Comparison of ENCODE assay signal across 8 mouse cellular contexts in genomic region chr6:135249846-135250531, GRCm38 (mm10). TPM values are rescaled to one million over a fixed set of nuclear protein-coding genes. Genes with fewer than 3 reads are reported as not detected.
DNase-seq lines count a peak whose midpoint lies in the region; ATAC-seq lines count a peak whose summit lies in the region.

No protein-coding gene starts in this region.

- peak; percentile 20 for DNase-seq in MEL-GATA-1-ER (ENCODE audit: extremely low read depth, low read depth)
- peak; percentile 55 for DNase-seq in brain, embryonic 18.5 days (ENCODE audit: low read depth, low spot score)
- DNase-seq in forebrain, embryonic 10.5 days (ENCODE audit: extremely low spot score, low spot score) = peak; percentile 60
- DNase-seq in large intestine, adult 2 months (ENCODE audit: low read depth, low spot score) = peak; percentile 96
- DNase-seq in ovary, postnatal 14 days (ENCODE audit: low spot score) = peak; percentile 75
- DNase-seq in urinary bladder, adult 2 months (ENCODE audit: low spot score) = peak; percentile 59

- no peaks in the 10 kb centered on the region for H3K36me3 ChIP-seq in forebrain, embryonic 10.5 days (replicated peaks)
- no peaks in the 10 kb centered on the region for H3K36me3 ChIP-seq in heart, embryonic 16.5 days (ENCODE audit: control insufficient read depth, insufficient read depth)
- no peaks in the 10 kb centered on the region for H3K36me3 ChIP-seq in lung, embryonic 15.5 days

- peaks cover 35% of the 10 kb centered on the region for H3K4me1 ChIP-seq in forebrain, embryonic 10.5 days
- H3K4me1 ChIP-seq in heart, embryonic 16.5 days (ENCODE audit: control insufficient read depth, insufficient read depth, low read length) = peaks cover 25% of the 10 kb centered on the region
- peaks cover 34% of the 10 kb centered on the region for H3K4me1 ChIP-seq in lung, embryonic 15.5 days

- H3K27ac ChIP-seq in forebrain, embryonic 10.5 days = 0 out of 2 replicates have a peak overlapping the region, but pooled peaks have one; percentile 15
- H3K27ac ChIP-seq in heart, embryonic 16.5 days (ENCODE audit: low read length) = peak overlapping the region; percentile 72
- peak overlapping the region; percentile 75 for H3K27ac ChIP-seq in lung, embryonic 15.5 days

- ATAC-seq in heart, embryonic 16.5 days (replicated peaks; ENCODE audit: extremely low read depth, insufficient read depth, low FRiP score) = peak; percentile 83
- ATAC-seq in lung, embryonic 15.5 days (ENCODE audit: borderline replicate concordance, extremely low read depth, low FRiP score, low TSS enrichment) = peak; percentile 86

- 61% methylated on average over 19 of the region's 19 CpGs for WGBS in forebrain, embryonic 10.5 days
- WGBS in heart, embryonic 16.5 days = 34% methylated on average over 19 of the region's 19 CpGs
- 5% methylated on average over 19 of the region's 19 CpGs for WGBS in large intestine, adult 2 months
- 23% methylated on average over 19 of the region's 19 CpGs for WGBS in lung, embryonic 15.5 days

- no peak overlapping the region for H3K9ac ChIP-seq in heart, embryonic 16.5 days (ENCODE audit: low read length)
- H3K9ac ChIP-seq in lung, embryonic 15.5 days = no peak overlapping the region

- no peaks in the 10 kb centered on the region for H3K9me3 ChIP-seq in forebrain, embryonic 10.5 days
- H3K9me3 ChIP-seq in heart, embryonic 16.5 days (replicated peaks; ENCODE audit: control insufficient read depth, low read length) = no peaks in the 10 kb centered on the region
- H3K9me3 ChIP-seq in lung, embryonic 15.5 days = no peaks in the 10 kb centered on the region

- H3K4me3 ChIP-seq in forebrain, embryonic 10.5 days = no peak overlapping the region
- no peak overlapping the region for H3K4me3 ChIP-seq in heart, embryonic 16.5 days (ENCODE audit: low read length)
- no peak overlapping the region for H3K4me3 ChIP-seq in lung, embryonic 15.5 days

- H3K4me2 ChIP-seq in heart, embryonic 16.5 days (ENCODE audit: low read depth, low read length) = peak overlapping the region; percentile 35; the same call in 1 of the 2 replicates
- H3K4me2 ChIP-seq in lung, embryonic 15.5 days = peak overlapping the region; percentile 32

- peaks cover 29% of the 10 kb centered on the region for H3K27me3 ChIP-seq in forebrain, embryonic 10.5 days (ENCODE audit: poor library complexity, severe bottlenecking)
- no peaks in the 10 kb centered on the region; the same call in 1 of the 2 replicates for H3K27me3 ChIP-seq in heart, embryonic 16.5 days (ENCODE audit: control insufficient read depth, insufficient read depth, low read length)
- H3K27me3 ChIP-seq in lung, embryonic 15.5 days = no peaks in the 10 kb centered on the region

RNA-seq across cellular contexts. Expression of gene Gsg1, which starts 4.2 kb away (rescaled TPM):
- 0.16 TPM in 1 of 2 replicates, not detected in the other for polyA plus RNA-seq in forebrain, embryonic 10.5 days (2016; fragmentation: Nextera tagmentation; extraction: Ambion mirVana)
- 0.64 and 0.66 TPM in 2 replicates for polyA plus RNA-seq in heart, embryonic 16.5 days (2015; fragmentation: Nextera tagmentation; extraction: Ambion mirVana)
- polyA plus RNA-seq in large intestine, adult 2 months (2012; rRNA removed) = 1.1 and 1.5 TPM in 2 replicates
- polyA plus RNA-seq in lung, embryonic 15.5 days (2015; fragmentation: Nextera tagmentation; extraction: Ambion mirVana) = 6.9 and 7.3 TPM in 2 replicates
- 0.06 and 0.21 TPM in 2 replicates for polyA plus RNA-seq in urinary bladder, adult 2 months (2012; rRNA removed)

RNA-seq across cellular contexts. Expression of gene Hebp1, which starts 52.2 kb away (rescaled TPM):
- polyA plus RNA-seq in forebrain, embryonic 10.5 days (2016; fragmentation: Nextera tagmentation; extraction: Ambion mirVana) = 3.5 and 7.6 TPM in 2 replicates
- polyA plus RNA-seq in heart, embryonic 16.5 days (2015; fragmentation: Nextera tagmentation; extraction: Ambion mirVana) = 11.9 and 15.1 TPM in 2 replicates
- polyA plus RNA-seq in large intestine, adult 2 months (2012; rRNA removed) = 9.8 and 10.9 TPM in 2 replicates
- 9.6 and 10.0 TPM in 2 replicates for polyA plus RNA-seq in lung, embryonic 15.5 days (2015; fragmentation: Nextera tagmentation; extraction: Ambion mirVana)
- polyA plus RNA-seq in urinary bladder, adult 2 months (2012; rRNA removed) = 40.7 and 41.8 TPM in 2 replicates

RNA-seq across cellular contexts. Expression of gene Fam234b, which starts 52.2 kb away (rescaled TPM):
- polyA plus RNA-seq in forebrain, embryonic 10.5 days (2016; fragmentation: Nextera tagmentation; extraction: Ambion mirVana) = 23.3 and 25.4 TPM in 2 replicates
- 11.0 and 12.2 TPM in 2 replicates for polyA plus RNA-seq in heart, embryonic 16.5 days (2015; fragmentation: Nextera tagmentation; extraction: Ambion mirVana)
- polyA plus RNA-seq in large intestine, adult 2 months (2012; rRNA removed) = 21.0 and 29.0 TPM in 2 replicates
- 21.1 and 23.3 TPM in 2 replicates for polyA plus RNA-seq in lung, embryonic 15.5 days (2015; fragmentation: Nextera tagmentation; extraction: Ambion mirVana)
- polyA plus RNA-seq in urinary bladder, adult 2 months (2012; rRNA removed) = 5.6 and 5.9 TPM in 2 replicates

Comparison
In these comparisons a context has a peak if more than half of its experiments do, and no peak if none do; other contexts are left out.
1. DNase-seq: peak in every context shown above with its lines; median percentile 96 in large intestine, adult 2 months; 75 in ovary, postnatal 14 days; 60 in forebrain, embryonic 10.5 days; 59 in urinary bladder, adult 2 months; 55 in brain, embryonic 18.5 days; 20 in MEL-GATA-1-ER.
2. H3K27ac ChIP-seq: peak in every context shown above with its lines; median percentile 75 in lung, embryonic 15.5 days; 72 in heart, embryonic 16.5 days; 15 in forebrain, embryonic 10.5 days.